11 mouse cellular contexts compared by ENCODE assay signal in genomic region chr5:45925879-45926410, GRCm38 (mm10).
DNase-seq lines count a peak whose midpoint lies in the region; ATAC-seq and TF ChIP-seq lines count a peak whose summit lies in the region.
"Had no signal": no experiment of that assay in that cellular context is flagged by ENCODE, and none has a peak within 500 bp of the region (broad histone marks: within the 10 kb centered on the region; RNA-seq: fewer than 3 reads in every experiment).

No protein-coding gene starts in this region.

- ATAC-seq in liver, embryonic 16.5 days (ENCODE audit: low read depth): 0 out of 2 replicates have a peak, but pooled peaks have one; percentile 3
- no peak for ATAC-seq in liver, embryonic 12.5 days
- peak; percentile 89 for ATAC-seq in intestine, embryonic 15.5 days
- ATAC-seq in monocyte, adult 5-6 weeks (replicated peaks; ENCODE audit: insufficient number of reproducible peaks, low FRiP score, low TSS enrichment, poor library complexity, severe bottlenecking): peak; percentile 35; the same call in 1 of the 2 replicates
- ATAC-seq in forebrain, postnatal 0 days: no peak

- WGBS in liver, embryonic 16.5 days (ENCODE audit: insufficient replicate concordance): 9% methylated on average over 9 of the region's 9 CpGs
- 26% methylated on average over 9 of the region's 9 CpGs for WGBS in liver, embryonic 12.5 days (ENCODE audit: insufficient replicate concordance)
- 37% methylated on average over 9 of the region's 9 CpGs for WGBS in intestine, embryonic 15.5 days
- WGBS in forebrain, postnatal 0 days: 72% methylated on average over 9 of the region's 9 CpGs

- no peaks in the 10 kb centered on the region for H3K9me3 ChIP-seq in liver, embryonic 16.5 days (replicated peaks; ENCODE audit: control insufficient read depth, low read length)
- no peaks in the 10 kb centered on the region for H3K9me3 ChIP-seq in liver, embryonic 12.5 days (replicated peaks)
- H3K9me3 ChIP-seq in intestine, embryonic 15.5 days: no peaks in the 10 kb centered on the region
- H3K9me3 ChIP-seq in forebrain, postnatal 0 days (ENCODE audit: low read length): no peaks in the 10 kb centered on the region
- H3K9me3 ChIP-seq: forebrain, embryonic 10.5 days; G1E; limb, embryonic 12.5 days had no signal

- no peak overlapping the region for H3K9ac ChIP-seq in liver, embryonic 16.5 days (ENCODE audit: low read depth, low read length)
- H3K9ac ChIP-seq in liver, embryonic 12.5 days: no peak overlapping the region
- H3K9ac ChIP-seq in intestine, embryonic 15.5 days: no peak overlapping the region
- H3K9ac ChIP-seq in forebrain, postnatal 0 days: no peak overlapping the region
- H3K9ac ChIP-seq: limb, embryonic 12.5 days had no signal

- DNase-seq in T-cell, adult 2 months (ENCODE audit: low spot score): peak; percentile 0
- DNase-seq in adrenal gland, adult 18-20 months (ENCODE audit: low spot score in 2 of 2): no peak
- DNase-seq in MN1 (ENCODE audit: low spot score): no peak
- no peak for DNase-seq in forebrain, postnatal 0 days

- no peaks in the 10 kb centered on the region for H3K36me3 ChIP-seq in liver, embryonic 16.5 days (ENCODE audit: control insufficient read depth, insufficient read depth)
- no peaks in the 10 kb centered on the region for H3K36me3 ChIP-seq in liver, embryonic 12.5 days
- no peaks in the 10 kb centered on the region for H3K36me3 ChIP-seq in intestine, embryonic 15.5 days
- no peaks in the 10 kb centered on the region for H3K36me3 ChIP-seq in forebrain, postnatal 0 days (ENCODE audit: insufficient read depth)
- H3K36me3 ChIP-seq: forebrain, embryonic 10.5 days; G1E; limb, embryonic 12.5 days had no signal

- H3K4me1 ChIP-seq in liver, embryonic 16.5 days (ENCODE audit: control insufficient read depth, low read depth, low read length): no peaks in the 10 kb centered on the region
- no peaks in the 10 kb centered on the region for H3K4me1 ChIP-seq in liver, embryonic 12.5 days
- no peaks in the 10 kb centered on the region for H3K4me1 ChIP-seq in intestine, embryonic 15.5 days (replicated peaks)
- H3K4me1 ChIP-seq in forebrain, postnatal 0 days (ENCODE audit: insufficient read depth): no peaks in the 10 kb centered on the region
- H3K4me1 ChIP-seq: forebrain, embryonic 10.5 days; limb, embryonic 12.5 days had no signal

- no peak overlapping the region for H3K27ac ChIP-seq in liver, embryonic 16.5 days (ENCODE audit: low read length)
- no peak overlapping the region for H3K27ac ChIP-seq in liver, embryonic 12.5 days
- H3K27ac ChIP-seq in intestine, embryonic 15.5 days: peak overlapping the region; percentile 70
- H3K27ac ChIP-seq in forebrain, postnatal 0 days (ENCODE audit: low read depth, low read length): no peak overlapping the region
- H3K27ac ChIP-seq: forebrain, embryonic 10.5 days; limb, embryonic 12.5 days had no signal

- H3K4me3 ChIP-seq in liver, embryonic 16.5 days (ENCODE audit: low read depth, low read length): no peak overlapping the region
- no peak overlapping the region for H3K4me3 ChIP-seq in liver, embryonic 12.5 days
- no peak overlapping the region for H3K4me3 ChIP-seq in intestine, embryonic 15.5 days (replicated peaks)
- H3K4me3 ChIP-seq in forebrain, postnatal 0 days (ENCODE audit: low read depth, low read length): no peak overlapping the region
- H3K4me3 ChIP-seq: forebrain, embryonic 10.5 days; limb, embryonic 12.5 days had no signal

- no peak overlapping the region for H3K4me2 ChIP-seq in liver, embryonic 16.5 days (ENCODE audit: low read depth, low read length)
- no peak overlapping the region; the same call in 1 of the 2 replicates for H3K4me2 ChIP-seq in liver, embryonic 12.5 days
- H3K4me2 ChIP-seq in intestine, embryonic 15.5 days (replicated peaks): peak overlapping the region; percentile 12; the same call in 1 of the 2 replicates
- H3K4me2 ChIP-seq in forebrain, postnatal 0 days (ENCODE audit: low read depth): no peak overlapping the region
- H3K4me2 ChIP-seq: limb, embryonic 12.5 days had no signal

- no peaks in the 10 kb centered on the region for H3K27me3 ChIP-seq in liver, embryonic 16.5 days (ENCODE audit: control insufficient read depth, insufficient read depth, low read depth, low read length)
- H3K27me3 ChIP-seq in liver, embryonic 12.5 days (replicated peaks): no peaks in the 10 kb centered on the region
- H3K27me3 ChIP-seq in intestine, embryonic 15.5 days (replicated peaks): no peaks in the 10 kb centered on the region
- H3K27me3 ChIP-seq in forebrain, postnatal 0 days (ENCODE audit: insufficient read depth, low read length): no peaks in the 10 kb centered on the region
- H3K27me3 ChIP-seq: limb, embryonic 12.5 days had no signal

- no peak for TF ChIP-seq CTCF in forebrain, postnatal 0 days (IDR thresholded peaks at IDR 0.05; ENCODE audit: low read depth)

Comparison
In these comparisons a context has a peak if more than half of its experiments do, and no peak if none do; other contexts are left out.
1. ATAC-seq: peak in liver, embryonic 16.5 days (single experiment), intestine, embryonic 15.5 days (single experiment) and monocyte, adult 5-6 weeks (single experiment); none in liver, embryonic 12.5 days (single experiment) and forebrain, postnatal 0 days (single experiment).